Mouse (Mus musculus) thymus, postnatal 0 days (tissue): ENCODE measurements around the gene Pde4c. TPM values are rescaled to one million over a fixed set of nuclear protein-coding genes. Genes with fewer than 3 reads are reported as not detected.

Source experiments
- DNase-seq: peaks from one replicate; pipeline ENCODE4 v3.0.0-alpha.2; 2015; ENCODE audit warnings: low spot score
- polyA plus RNA-seq: library from polyadenylated mRNA; unstranded; fragments of >200 nt; fragmentation: Nextera tagmentation; extraction: Ambion mirVana; gene quantifications from 2 replicates; pipeline ENCODE4 v1.2.1, GENCODE M21; 2015

Gene Pde4c
- polyA plus RNA-seq, 1 experiment from 2014 or later, result 0.35 TPM

- DNase-seq, result no peak
Measured at GRCm38 (mm10) chr8:70750128-70750680, 26.7 kb downstream of the Pde4c start.

DNA sequence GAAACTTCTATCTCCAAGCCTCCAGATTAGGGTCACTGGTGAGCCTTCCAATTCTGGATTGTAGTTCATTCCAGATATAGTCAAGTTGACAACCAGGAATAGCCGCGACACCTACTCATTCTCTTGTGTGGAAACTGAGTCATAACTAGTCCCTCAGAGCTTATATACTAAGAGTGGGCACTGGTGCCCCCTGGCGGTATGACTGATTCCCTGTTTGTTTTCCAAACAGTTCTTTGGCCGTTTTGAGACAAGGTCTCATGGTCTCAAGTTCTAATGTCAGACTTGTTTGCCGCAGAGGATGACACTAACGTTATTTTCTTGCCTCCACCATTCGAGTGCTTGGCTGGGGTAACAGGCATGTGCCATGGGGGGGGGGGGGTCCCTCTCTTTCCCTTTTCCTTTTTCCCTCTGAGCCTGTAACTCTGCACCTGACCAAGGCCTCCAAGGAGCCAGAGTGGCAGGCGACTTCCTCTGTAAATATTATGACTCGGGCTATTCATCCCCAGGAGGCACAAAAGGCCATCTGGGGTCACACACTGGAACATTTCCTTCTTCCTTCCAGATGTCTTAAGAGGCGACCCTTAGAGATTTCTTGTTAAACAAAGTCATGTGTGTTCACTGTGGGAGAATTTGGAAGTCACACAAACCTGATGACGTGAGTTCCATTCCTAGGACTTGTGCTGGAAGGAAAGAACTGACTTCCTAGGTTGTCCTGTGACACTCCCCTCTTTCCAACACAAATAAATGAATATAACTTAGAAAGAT lies 28.7 kb downstream of the Pde4c start:
- DNase-seq, result peak; percentile 76

- DNase-seq, result peak; percentile 58
Measured at GRCm38 (mm10) chr8:70753151-70753550, 29.6 kb downstream of the Pde4c start.

DNA sequence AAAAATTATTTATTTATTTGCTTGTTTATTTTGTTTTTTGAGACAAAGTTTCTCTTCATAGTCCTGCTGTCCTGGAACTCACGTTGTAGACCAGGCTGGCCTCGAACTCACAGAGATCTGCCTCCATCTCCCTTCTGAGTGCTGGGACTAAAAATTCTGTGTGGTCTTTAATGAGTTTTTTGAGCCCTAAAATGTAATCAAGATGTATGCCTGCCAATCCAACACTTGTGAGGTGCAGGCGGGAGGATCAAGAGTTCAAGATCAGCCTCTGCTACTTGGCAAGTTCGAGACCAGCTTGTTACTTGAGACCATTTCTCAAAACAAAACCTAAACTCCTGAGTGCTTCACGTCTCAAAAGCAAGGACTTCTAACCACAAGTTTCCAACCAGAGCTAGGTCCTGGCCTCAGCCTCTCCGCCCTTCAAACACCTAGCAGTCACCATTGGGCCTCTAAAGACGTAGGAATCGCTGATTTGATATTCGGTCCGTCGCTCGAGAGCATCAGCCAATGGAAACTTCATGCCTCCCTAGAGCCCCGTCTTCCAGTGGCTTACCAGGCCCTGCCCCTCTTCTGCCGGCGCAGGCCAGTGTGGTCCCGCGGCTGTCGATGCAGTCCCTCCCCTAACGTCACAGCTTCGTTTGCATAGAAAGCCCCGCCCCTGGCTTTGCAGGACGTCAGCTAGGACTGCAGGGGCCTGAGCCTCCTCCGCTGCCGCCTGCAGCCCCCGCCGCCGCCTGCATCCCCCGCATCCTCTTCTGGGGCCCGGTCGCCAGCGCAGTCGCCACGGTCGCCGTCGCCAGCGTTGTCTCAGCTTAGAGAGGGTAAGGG lies 30.7 kb downstream of the Pde4c start, which contains the start of gene Rab3a:
Gene Rab3a (plus strand): TSS at position 637 of the 828 bp plus-strand sequence.
- DNase-seq, result peak; percentile 96

GRCm38 (mm10) chr8:70754871-70755660 lies 31.5 kb downstream of the Pde4c start:
- DNase-seq, result peak; percentile 60

DNA sequence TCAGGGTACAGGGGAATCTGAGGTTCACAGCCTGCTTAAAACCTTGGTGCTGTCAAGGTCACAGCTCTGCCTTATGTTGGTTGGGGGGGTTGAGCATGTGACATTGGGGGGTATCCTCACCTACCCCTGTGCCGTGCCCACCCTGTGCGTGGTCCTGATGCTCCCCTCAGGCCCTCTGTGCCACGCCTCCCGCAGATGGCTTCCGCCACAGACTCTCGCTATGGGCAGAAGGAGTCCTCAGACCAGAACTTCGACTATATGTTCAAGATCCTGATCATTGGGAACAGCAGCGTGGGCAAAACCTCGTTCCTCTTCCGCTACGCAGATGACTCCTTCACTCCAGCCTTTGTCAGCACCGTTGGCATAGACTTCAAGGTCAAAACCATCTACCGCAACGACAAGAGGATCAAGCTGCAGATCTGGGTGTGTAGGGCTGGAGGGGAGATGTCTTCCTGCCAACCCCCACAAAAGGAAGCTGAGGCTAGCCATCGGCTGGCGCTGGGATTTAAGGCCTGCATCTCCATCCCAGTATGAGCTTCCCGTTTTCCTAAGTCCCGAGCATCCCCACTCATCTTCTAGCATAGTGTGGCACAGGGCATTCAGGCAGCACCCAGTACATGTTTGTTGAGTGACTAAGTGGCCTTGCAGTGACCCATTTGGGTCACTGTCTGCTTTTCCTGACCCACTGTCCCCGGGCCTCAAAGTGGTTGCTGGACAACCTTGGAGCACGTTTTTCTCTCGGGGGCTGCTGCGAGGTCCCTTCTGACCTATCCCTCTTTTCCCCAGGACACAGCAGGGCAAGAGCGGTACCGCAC lies 32.3 kb downstream of the Pde4c start:
- DNase-seq, result no peak

DNA sequence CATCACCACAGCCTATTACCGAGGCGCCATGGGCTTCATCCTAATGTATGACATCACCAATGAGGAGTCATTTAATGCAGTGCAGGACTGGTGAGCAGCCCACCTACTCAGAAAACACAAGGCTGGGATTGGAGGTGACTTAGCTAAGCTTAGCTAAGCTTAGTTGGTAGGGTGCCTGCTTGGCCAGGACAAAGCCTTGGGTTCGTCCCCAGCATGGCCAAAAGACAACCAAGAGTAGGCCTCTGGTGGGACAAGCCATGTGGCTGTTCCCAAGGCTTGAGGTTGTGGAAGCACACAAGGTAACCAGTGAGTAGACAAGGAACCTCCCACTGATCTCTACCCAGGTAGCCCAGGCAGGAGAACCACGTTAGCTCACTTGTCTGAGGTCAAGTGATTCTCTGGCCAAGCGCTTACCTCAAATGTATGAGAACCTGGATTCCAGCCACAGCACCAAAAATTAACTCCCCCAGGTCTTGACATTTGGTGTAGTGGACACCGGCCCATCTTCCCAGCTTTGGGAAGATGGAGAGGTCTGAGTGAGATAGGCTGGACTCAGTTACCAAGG lies 33.0 kb downstream of the Pde4c start:
- DNase-seq, result no peak

- no peak for DNase-seq
Measured at GRCm38 (mm10) chr8:70757523-70758307, 34.2 kb downstream of the Pde4c start.

DNA sequence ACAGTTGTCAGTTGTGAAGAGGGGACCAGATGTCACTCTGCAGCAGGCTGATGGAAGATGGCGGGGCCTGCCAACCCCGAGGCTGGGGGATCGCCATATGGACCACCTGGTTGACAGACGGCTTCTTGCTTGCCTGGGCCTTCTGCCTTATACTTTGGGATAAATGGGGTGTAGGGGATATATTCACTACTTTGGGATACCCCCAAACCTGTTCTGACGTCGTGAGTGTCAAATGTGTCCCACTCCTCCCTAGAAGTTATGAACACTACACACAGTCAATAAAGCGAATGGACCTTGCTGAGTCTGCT lies 34.7 kb downstream of the Pde4c start:
- no peak for DNase-seq

DNA sequence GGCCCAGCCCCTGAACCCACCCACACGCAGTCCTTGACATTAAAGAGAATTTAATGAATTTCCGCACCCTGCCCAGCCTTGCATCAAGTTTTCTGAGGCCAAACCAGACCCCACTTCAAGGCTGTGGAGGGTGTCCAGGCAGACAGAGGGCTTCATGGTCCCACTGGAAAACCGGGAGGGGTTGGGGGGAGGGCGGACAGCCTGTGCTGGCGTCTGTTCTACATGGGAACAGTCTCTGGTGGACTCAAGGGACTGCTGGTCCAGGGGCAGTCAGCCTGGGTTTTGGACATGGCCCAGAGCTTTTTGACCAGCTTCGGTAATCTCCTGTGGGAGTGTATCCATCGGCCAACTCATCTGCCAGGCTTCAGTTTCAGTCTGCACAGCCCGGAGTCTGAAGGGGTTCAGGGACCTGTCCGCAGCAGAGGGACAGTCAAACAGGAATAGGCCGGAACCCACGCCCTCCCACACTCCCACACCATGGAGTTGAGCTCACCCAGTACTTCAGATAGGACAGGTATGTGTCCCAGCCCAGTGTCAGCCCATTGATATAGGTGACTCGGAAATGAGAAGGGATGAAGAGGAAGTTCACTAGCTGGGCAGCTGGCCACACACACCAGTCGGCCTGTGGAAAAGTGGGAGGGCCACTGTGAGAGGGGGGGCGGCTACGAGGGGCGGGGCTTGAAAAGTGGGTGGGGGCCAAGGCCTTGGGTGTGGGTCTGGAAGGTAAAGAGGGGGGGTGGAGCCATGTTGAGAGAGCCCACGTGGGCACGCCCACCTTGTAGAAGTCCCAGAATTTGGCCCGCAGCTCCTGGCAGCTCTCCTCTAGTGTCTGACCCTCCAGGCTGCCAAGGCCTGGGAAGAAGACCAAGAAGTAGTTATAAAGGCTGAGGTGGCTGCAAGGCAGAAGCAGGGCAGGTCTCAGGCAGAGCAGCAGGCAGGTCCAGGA lies 35.4 kb downstream of the Pde4c start:
- DNase-seq, result no peak

DNA sequence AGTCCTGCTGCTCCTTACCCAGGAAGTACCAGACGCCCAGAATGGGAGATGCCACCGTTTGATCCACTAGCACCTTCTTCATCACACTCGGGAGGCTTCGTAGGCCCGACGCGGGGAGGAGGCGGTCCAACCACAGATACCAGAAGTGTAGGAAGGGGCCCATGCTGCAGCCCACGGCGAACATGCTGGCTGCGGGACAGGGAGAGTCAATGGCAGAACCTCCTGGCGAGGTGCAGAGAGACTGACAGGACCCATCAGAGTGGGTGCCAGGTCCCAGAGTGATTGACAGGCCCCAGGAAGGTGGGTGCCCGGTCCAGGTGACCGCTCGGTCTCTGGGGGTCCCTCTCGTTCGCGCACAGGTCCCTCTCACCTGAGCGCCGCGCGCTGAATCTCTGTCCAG lies 36.8 kb downstream of the Pde4c start:
- peak; percentile 34 for DNase-seq

- peak; percentile 98 for DNase-seq
Measured at GRCm38 (mm10) chr8:70760775-70761406, 37.4 kb downstream of the Pde4c start, which contains the start of gene Mpv17l2. Mpv17l2 (minus strand) TSS chr8:70760946.

DNA sequence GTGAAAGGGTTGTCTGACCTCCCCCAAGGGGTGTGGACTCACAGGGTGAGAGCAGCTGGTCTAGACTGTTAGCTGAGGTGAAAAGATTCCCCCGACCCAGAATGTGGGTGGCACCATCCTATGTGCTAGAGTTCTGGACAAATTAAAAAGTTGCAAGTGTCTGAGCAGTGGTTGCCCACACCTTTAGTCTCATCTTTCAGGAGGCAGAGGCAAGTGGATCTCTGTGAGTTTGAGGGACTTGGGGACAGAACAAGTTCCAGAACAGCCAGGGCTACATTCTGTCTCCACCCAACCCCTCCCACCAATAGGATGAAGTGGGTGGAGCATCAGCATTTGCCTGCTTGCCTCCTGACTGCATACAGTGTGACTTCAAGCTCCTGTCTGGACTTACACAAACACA lies 38.6 kb downstream of the Pde4c start:
- DNase-seq, result no peak

DNA sequence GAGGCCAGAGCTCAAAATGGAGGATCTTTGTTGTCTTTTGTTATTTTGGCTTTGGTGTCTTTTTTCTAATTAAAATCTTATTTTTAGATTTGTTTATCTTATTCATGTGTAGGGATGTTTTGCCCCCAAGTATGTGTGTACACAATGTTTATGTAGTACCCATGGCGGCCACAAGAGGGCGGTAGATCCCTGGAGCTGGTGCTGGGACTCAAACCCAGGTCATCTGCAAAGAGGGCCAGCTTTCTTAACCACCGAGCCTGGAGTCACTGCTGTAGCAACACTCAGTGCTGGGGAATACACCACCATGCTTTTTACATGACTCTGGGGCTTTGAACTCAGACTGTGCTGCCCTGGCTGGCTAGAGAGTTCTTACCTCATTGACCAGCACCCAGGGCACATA lies 39.8 kb downstream of the Pde4c start:
- peak; percentile 72 for DNase-seq

DNA sequence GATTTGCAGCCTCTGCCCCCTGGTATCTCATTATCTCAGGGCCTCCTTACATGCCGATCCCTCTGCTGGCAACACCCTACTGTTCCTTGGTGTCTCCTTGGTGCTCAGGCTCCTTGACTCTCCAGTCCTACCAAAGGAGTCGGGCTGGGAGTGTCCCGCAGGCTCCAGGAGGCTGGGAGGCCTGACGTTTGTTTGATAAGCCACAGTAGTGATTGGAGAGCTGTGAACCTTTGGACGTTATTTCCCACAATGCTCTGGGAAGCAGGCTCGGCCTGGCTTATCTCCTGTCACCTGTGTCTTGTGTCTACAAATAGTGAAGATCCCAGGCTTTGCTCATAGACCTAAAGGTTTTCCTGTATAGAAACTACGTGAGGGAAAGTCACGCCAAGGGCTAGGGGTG lies 40.5 kb downstream of the Pde4c start:
- DNase-seq, result no peak

DNA sequence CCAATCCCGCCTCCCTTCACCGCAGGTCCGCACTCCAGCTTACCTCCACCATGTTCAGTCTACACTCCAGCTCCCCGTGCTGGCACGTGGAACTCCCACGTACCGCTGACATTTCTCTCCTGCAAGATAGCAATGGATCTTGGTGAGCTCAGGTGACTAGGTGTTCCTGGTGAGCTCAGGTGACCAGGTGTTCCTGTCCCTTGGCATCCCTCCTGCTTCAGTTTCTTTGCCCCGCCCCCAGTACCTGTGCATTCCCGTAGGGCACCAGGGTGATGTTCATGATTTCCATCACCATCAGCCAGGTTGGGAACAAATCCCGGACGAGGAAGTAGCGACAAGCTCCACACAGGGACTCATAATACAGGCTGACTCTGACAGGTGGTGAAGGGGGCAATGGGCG lies 41.2 kb downstream of the Pde4c start:
- DNase-seq, result no peak

DNA sequence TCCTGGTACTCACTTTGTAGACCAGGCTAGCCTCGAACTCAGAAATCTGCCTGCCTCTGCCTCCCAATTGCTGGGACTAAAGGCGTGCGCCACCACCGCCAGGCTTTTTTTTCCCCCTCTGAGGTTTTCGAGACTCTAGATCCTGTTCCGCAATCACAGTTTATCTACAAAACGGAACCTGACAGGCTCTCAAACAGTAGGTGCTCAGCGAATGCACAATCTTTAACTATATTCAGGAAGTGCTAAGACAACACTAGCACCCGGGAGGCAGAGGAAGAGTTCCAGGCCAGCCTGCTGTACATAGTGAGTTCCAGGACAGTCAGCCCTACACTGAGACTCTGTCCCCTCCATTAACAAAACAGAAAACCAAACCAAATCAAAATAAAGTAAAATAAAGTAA lies 41.8 kb downstream of the Pde4c start:
- no peak for DNase-seq
